Mouse (Mus musculus) hindbrain, embryonic 14.5 days (tissue): ENCODE measurements around the gene Mybph. TPM values are rescaled to one million over a fixed set of nuclear protein-coding genes. Genes with fewer than 3 reads are reported as not detected.

ENCODE experiments used
- ATAC-seq: fragments of 200-750 bp; cut with Nextera tagmentation; 2 replicates; pipeline ENCODE4 v1.8.0; 2017; ENCODE audit warnings: moderate number of reproducible peaks, mild to moderate bottlenecking, moderate TSS enrichment, moderate library complexity; ENCODE audit not compliant: low FRiP score
- DNase-seq: peaks from one replicate; pipeline ENCODE4 v3.0.0-alpha.2; 2015; ENCODE audit warnings: low spot score
- H3K27ac ChIP-seq: fragments of 300-500 bp; sonication (generic); 2 replicates; pipeline ENCODE4 v1.5.1; 2014; ENCODE audit warnings: mild to moderate bottlenecking, moderate library complexity
- H3K27me3 ChIP-seq: fragments of 300-500 bp; sonication (generic); 2 replicates; pipeline ENCODE4 v1.6.1; 2014; ENCODE audit warnings: mild to moderate bottlenecking, low read length, mixed read lengths; ENCODE audit not compliant: control insufficient read depth, insufficient read depth
- H3K36me3 ChIP-seq: fragments of 300-500 bp; sonication (generic); replicated peaks from 2 replicates; pipeline ENCODE4 v1.6.1; 2014; ENCODE audit not compliant: control insufficient read depth, insufficient read depth
- H3K4me1 ChIP-seq: fragments of 300-500 bp; sonication (generic); replicated peaks from 2 replicates; pipeline ENCODE4 v1.6.1; 2014; ENCODE audit warnings: antibody characterized with exemption, low read length, mixed read lengths; ENCODE audit not compliant: control insufficient read depth, insufficient read depth
- H3K4me2 ChIP-seq: fragments of 300-500 bp; sonication (generic); replicated peaks from 2 replicates; pipeline ENCODE4 v1.6.1; 2014; ENCODE audit warnings: mild to moderate bottlenecking, moderate library complexity
- H3K4me3 ChIP-seq: fragments of 300-500 bp; sonication (generic); replicated peaks from 2 replicates; pipeline ENCODE4 v1.5.1; 2014; ENCODE audit warnings: mild to moderate bottlenecking, low read length
- H3K9ac ChIP-seq: fragments of 300-500 bp; sonication (generic); 2 replicates; pipeline ENCODE4 v1.6.1; 2014
- H3K9me3 ChIP-seq: fragments of 300-500 bp; sonication (generic); 2 replicates; pipeline ENCODE4 v1.6.1; 2016; ENCODE audit warnings: low read length; ENCODE audit not compliant: control insufficient read depth
- WGBS: fragments of 180-500 bp; shearing (Covaris S2); extraction: QIAGEN DNeasy Blood & Tissue Kit; methylation state at CpG from one replicate; pipeline ENCODE4 v1.1.7; 2014; 5-methylcytosine and 5-hydroxymethylcytosine counted together
- polyA plus RNA-seq: library from polyadenylated mRNA; unstranded; fragments of >200 nt; fragmentation: Nextera tagmentation; extraction: Ambion mirVana; gene quantifications from 2 replicates; pipeline ENCODE4 v1.2.1, GENCODE M21; 2014

The Mybph gene
- polyA plus RNA-seq, 1 experiment from 2014 or later, result 0.27 TPM

- DNase-seq (no peak), ATAC-seq (no peak)
- WGBS, result 24% methylated on average over 11 of the region's 11 CpGs
- Histone ChIP-seq H3K9me3 (no peaks in the 10 kb centered on the region), H3K27me3 (no peaks in the 10 kb centered on the region), H3K4me1 (peaks cover 13% of the 10 kb centered on the region), H3K27ac (no peak overlapping the region), H3K4me3 (no peak overlapping the region), H3K4me2 (no peak overlapping the region), H3K36me3 (no peaks in the 10 kb centered on the region), H3K9ac (no peak overlapping the region)
Observed at GRCm38 (mm10) chr1:134215751-134216628, 22.7 kb downstream of the Mybph start.

GRCm38 (mm10) chr1:134216629-134216971 lies 23.4 kb downstream of the Mybph start:
- DNase-seq, result no peak
- no peak overlapping the region for H3K27ac ChIP-seq

GRCm38 (mm10) chr1:134217028-134217481 lies 23.8 kb downstream of the Mybph start:
- Histone ChIP-seq H3K27ac (no peak overlapping the region), H3K27me3 (no peaks in the 10 kb centered on the region), H3K36me3 (no peaks in the 10 kb centered on the region), H3K9me3 (no peaks in the 10 kb centered on the region), H3K4me3 (no peak overlapping the region), H3K4me1 (peaks cover 13% of the 10 kb centered on the region), H3K9ac (no peak overlapping the region), H3K4me2 (no peak overlapping the region)
- 76% methylated on average over 12 of the region's 12 CpGs for WGBS
- DNase-seq, result no peak
- no peak for ATAC-seq

More at GRCm38 (mm10) chr1:134216629-134216971, 23.4 kb downstream of the Mybph start:
- H3K4me1 ChIP-seq, result peaks cover 13% of the 10 kb centered on the region
- H3K4me2 ChIP-seq, result no peak overlapping the region
- 91% methylated on average over 2 of the region's 2 CpGs for WGBS
- no peaks in the 10 kb centered on the region for H3K36me3 ChIP-seq
- H3K27me3 ChIP-seq, result no peaks in the 10 kb centered on the region
- H3K9me3 ChIP-seq, result no peaks in the 10 kb centered on the region
- ATAC-seq, result no peak
- H3K9ac ChIP-seq, result no peak overlapping the region
- no peak overlapping the region for H3K4me3 ChIP-seq

- no peaks in the 10 kb centered on the region for H3K27me3 ChIP-seq
- H3K9ac ChIP-seq, result no peak overlapping the region
- DNase-seq (no peak), ATAC-seq (no peak)
- H3K4me3 ChIP-seq, result no peak overlapping the region
- WGBS, result 88% methylated on average over 3 of the region's 3 CpGs
- H3K4me1 ChIP-seq, result peaks cover 13% of the 10 kb centered on the region
- no peak overlapping the region for H3K27ac ChIP-seq
- H3K36me3 ChIP-seq, result no peaks in the 10 kb centered on the region
- H3K9me3 ChIP-seq, result no peaks in the 10 kb centered on the region
- H3K4me2 ChIP-seq, result no peak overlapping the region
Observed at GRCm38 (mm10) chr1:134217942-134218341, 24.7 kb downstream of the Mybph start.

GRCm38 (mm10) chr1:134219608-134220007 lies 26.4 kb downstream of the Mybph start:
- no peak for DNase-seq
- Histone ChIP-seq H3K9me3 (no peaks in the 10 kb centered on the region), H3K4me2 (no peak overlapping the region), H3K36me3 (no peaks in the 10 kb centered on the region), H3K4me3 (no peak overlapping the region), H3K27me3 (no peaks in the 10 kb centered on the region), H3K4me1 (peaks cover 13% of the 10 kb centered on the region), H3K27ac (no peak overlapping the region), H3K9ac (no peak overlapping the region)
- ATAC-seq, result no peak
- 56% methylated on average over 5 of the region's 5 CpGs for WGBS

GRCm38 (mm10) chr1:134221172-134221571 lies 27.9 kb downstream of the Mybph start:
- no peaks in the 10 kb centered on the region for H3K9me3 ChIP-seq
- DNase-seq (no peak), ATAC-seq (no peak)
- H3K27me3 ChIP-seq, result no peaks in the 10 kb centered on the region
- WGBS, result 95% methylated on average over 1 of the region's 1 CpGs
- H3K4me3 ChIP-seq, result no peak overlapping the region
- peaks cover 5% of the 10 kb centered on the region; the same call in 1 of the 2 replicates for H3K4me1 ChIP-seq
- no peaks in the 10 kb centered on the region for H3K36me3 ChIP-seq
- no peak overlapping the region for H3K4me2 ChIP-seq
- no peak overlapping the region for H3K9ac ChIP-seq
- H3K27ac ChIP-seq, result no peak overlapping the region

- Histone ChIP-seq H3K9ac (no peak overlapping the region), H3K4me2 (no peak overlapping the region), H3K9me3 (no peaks in the 10 kb centered on the region), H3K36me3 (no peaks in the 10 kb centered on the region), H3K4me1 (no peaks in the 10 kb centered on the region), H3K4me3 (no peak overlapping the region), H3K27me3 (no peaks in the 10 kb centered on the region), H3K27ac (no peak overlapping the region)
- ATAC-seq, result no peak
- no peak for DNase-seq
- 68% methylated on average over 8 of the region's 8 CpGs for WGBS
Observed at GRCm38 (mm10) chr1:134222122-134223055, 29.1 kb downstream of the Mybph start.

GRCm38 (mm10) chr1:134224649-134225227 lies 31.5 kb downstream of the Mybph start:
- 87% methylated on average over 12 of the region's 12 CpGs for WGBS
- Histone ChIP-seq H3K4me2 (no peak overlapping the region), H3K4me3 (no peak overlapping the region), H3K9me3 (no peaks in the 10 kb centered on the region), H3K4me1 (no peaks in the 10 kb centered on the region), H3K27ac (no peak overlapping the region), H3K36me3 (no peaks in the 10 kb centered on the region), H3K27me3 (no peaks in the 10 kb centered on the region), H3K9ac (no peak overlapping the region)
- ATAC-seq (no peak), DNase-seq (no peak)

GRCm38 (mm10) chr1:134225375-134225774 lies 32.1 kb downstream of the Mybph start:
- Histone ChIP-seq H3K27me3 (no peaks in the 10 kb centered on the region), H3K4me3 (no peak overlapping the region), H3K9me3 (no peaks in the 10 kb centered on the region), H3K36me3 (no peaks in the 10 kb centered on the region), H3K4me1 (no peaks in the 10 kb centered on the region), H3K27ac (no peak overlapping the region), H3K4me2 (no peak overlapping the region), H3K9ac (no peak overlapping the region)
- 96% methylated on average over 5 of the region's 5 CpGs for WGBS
- DNase-seq (no peak), ATAC-seq (no peak)
